Mouse (Mus musculus): ENCODE results near the gene Thbs1. TPM values are rescaled to one million over a fixed set of nuclear protein-coding genes. Genes with fewer than 3 reads are reported as not detected.

Gene Thbs1
- total and polyA plus RNA-seq, 2 experiments from 2014 or later: 3.0 to 12.2 TPM

- no peaks in the 10 kb centered on the region for H3K4me1 ChIP-seq (ENCODE audit: insufficient read depth, low read length)
- no peak overlapping the region for H3K4me2 ChIP-seq (ENCODE audit: low read depth, low read length, poor library complexity, severe bottlenecking)
- H3K27ac ChIP-seq (ENCODE audit: low read depth, low read length): no peak overlapping the region
- no peaks in the 10 kb centered on the region for H3K36me3 ChIP-seq (ENCODE audit: insufficient read depth, low read length)
- H3K9ac ChIP-seq (replicated peaks; ENCODE audit: low read length, poor library complexity, severe bottlenecking): no peak overlapping the region
- H3K9me3 ChIP-seq (ENCODE audit: low read length): no peaks in the 10 kb centered on the region
- 0 out of 2 replicates have a peak, but pooled peaks cover 4% of the 10 kb centered on the region for H3K27me3 ChIP-seq (ENCODE audit: insufficient read depth, low read length)
- no peak overlapping the region for H3K4me3 ChIP-seq (ENCODE audit: low read depth, low read length)
- WGBS: 93% methylated on average over 2 of the region's 2 CpGs
- ATAC-seq (ENCODE audit: low FRiP score): no peak
- TF ChIP-seq CTCF (IDR thresholded peaks at IDR 0.05): no peak
- DNase-seq (ENCODE audit: low spot score): no peak
Observed at GRCm38 (mm10) chr2:118085647-118086046, 26.0 kb upstream of the Thbs1 start.

DNA sequence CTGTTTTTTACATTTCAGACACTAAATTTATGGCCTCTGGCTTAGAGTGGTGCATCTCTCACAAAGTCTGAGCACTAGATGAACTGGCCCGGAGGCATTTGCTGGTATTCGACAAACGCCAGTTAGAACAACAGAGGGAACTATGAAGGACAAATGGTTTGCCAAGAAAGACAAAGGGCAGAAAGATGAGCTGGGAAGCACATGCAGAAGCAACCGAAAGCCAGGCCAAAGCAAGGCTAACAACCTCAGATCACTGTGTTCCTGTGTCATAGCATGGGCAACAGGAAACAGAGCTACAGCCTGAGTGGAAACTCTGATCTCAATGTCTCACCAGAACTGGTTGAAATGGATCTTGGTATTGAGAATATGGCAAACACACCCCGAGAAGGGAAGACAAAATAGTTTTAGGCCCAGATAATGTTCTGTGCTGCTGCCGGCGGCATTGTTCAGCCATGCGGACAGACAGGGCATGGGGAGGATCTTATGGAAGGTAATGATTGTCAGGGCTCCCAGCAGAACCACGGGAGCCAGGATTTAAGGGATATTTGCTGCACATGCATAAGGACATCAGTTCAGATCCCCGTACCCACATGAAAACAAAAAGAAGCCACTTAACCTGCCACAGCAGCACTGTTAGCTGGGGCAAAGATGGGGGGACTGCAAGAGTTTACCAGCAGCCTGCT, 24.5 kb upstream of the Thbs1 start:
- Histone ChIP-seq H3K9ac (replicated peaks; ENCODE audit: low read length, poor library complexity, severe bottlenecking) (no peak overlapping the region), H3K36me3 (ENCODE audit: insufficient read depth, low read length) (no peaks in the 10 kb centered on the region), H3K27ac (ENCODE audit: low read depth, low read length) (no peak overlapping the region), H3K4me2 (ENCODE audit: low read depth, low read length, poor library complexity, severe bottlenecking) (no peak overlapping the region), H3K4me3 (ENCODE audit: low read depth, low read length) (no peak overlapping the region), H3K9me3 (ENCODE audit: low read length) (no peaks in the 10 kb centered on the region), H3K4me1 (ENCODE audit: insufficient read depth, low read length) (no peaks in the 10 kb centered on the region), H3K27me3 (ENCODE audit: insufficient read depth, low read length) (0 out of 2 replicates have a peak, but pooled peaks cover 4% of the 10 kb centered on the region)
- DNase-seq (ENCODE audit: low spot score): no peak
- ATAC-seq (ENCODE audit: low FRiP score): no peak
- no peak for TF ChIP-seq CTCF (IDR thresholded peaks at IDR 0.05)
- 80% methylated on average over 10 of the region's 10 CpGs for WGBS

DNA sequence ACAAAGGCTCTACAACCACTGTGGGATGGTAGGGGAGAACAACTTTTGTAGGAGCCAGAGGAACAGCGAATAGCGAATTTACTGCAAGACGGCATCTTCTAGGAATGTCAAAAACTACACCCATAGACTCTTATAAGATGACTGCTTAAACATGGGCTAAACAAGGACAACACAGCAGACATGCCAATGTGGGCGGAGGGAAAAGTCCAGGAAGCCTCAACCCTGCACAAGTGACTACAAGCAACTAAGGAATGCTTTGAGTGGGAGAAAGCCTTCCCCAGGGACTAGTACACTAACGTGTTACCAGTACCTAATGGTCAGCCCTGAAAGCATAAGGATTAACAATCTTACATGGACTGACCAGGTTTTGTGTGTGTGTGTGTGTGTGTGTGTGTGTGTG, 20.4 kb upstream of the Thbs1 start:
- Histone ChIP-seq H3K9ac (replicated peaks; ENCODE audit: low read length, poor library complexity, severe bottlenecking) (no peak overlapping the region), H3K4me1 (ENCODE audit: insufficient read depth, low read length) (no peaks in the 10 kb centered on the region), H3K9me3 (ENCODE audit: low read length) (no peaks in the 10 kb centered on the region), H3K36me3 (ENCODE audit: insufficient read depth, low read length) (no peaks in the 10 kb centered on the region), H3K27ac (ENCODE audit: low read depth, low read length) (no peak overlapping the region), H3K4me3 (ENCODE audit: low read depth, low read length) (no peak overlapping the region), H3K27me3 (ENCODE audit: insufficient read depth, low read length) (0 out of 2 replicates have a peak, but pooled peaks cover 4% of the 10 kb centered on the region), H3K4me2 (ENCODE audit: low read depth, low read length, poor library complexity, severe bottlenecking) (no peak overlapping the region)
- ATAC-seq (ENCODE audit: low FRiP score): no peak
- WGBS: 93% methylated on average over 5 of the region's 5 CpGs
- DNase-seq (ENCODE audit: low spot score): no peak
- TF ChIP-seq CTCF (IDR thresholded peaks at IDR 0.05): no peak

DNA sequence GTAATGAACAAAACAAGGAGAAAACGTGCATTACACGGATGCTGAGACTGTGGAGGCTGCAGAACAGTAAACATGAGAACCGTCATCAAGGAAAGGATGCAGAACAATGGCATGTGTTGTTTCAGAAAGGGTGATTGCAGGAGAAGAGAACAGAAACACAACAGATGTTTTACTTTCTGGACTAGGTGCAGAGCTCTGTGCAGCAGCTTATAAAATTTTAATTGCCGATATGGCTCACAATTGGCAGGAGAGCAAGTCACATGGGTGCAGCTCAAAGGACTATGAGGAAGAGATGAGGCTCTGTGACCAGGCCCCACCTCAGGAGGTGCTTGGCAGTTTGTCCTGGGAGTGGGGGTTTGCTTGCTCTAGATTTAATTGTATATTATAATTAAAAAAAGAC, 12.6 kb upstream of the Thbs1 start:
- H3K27ac ChIP-seq (ENCODE audit: low read depth, low read length): no peak overlapping the region
- no peaks in the 10 kb centered on the region for H3K4me1 ChIP-seq (ENCODE audit: insufficient read depth, low read length)
- no peak overlapping the region for H3K4me3 ChIP-seq (ENCODE audit: low read depth, low read length)
- no peak overlapping the region for H3K9ac ChIP-seq (replicated peaks; ENCODE audit: low read length, poor library complexity, severe bottlenecking)
- no peak overlapping the region for H3K4me2 ChIP-seq (ENCODE audit: low read depth, low read length, poor library complexity, severe bottlenecking)
- ATAC-seq (ENCODE audit: low FRiP score): no peak
- no peak for DNase-seq (ENCODE audit: low spot score)
- H3K27me3 ChIP-seq (ENCODE audit: insufficient read depth, low read length): no peaks in the 10 kb centered on the region
- no peak for TF ChIP-seq CTCF (IDR thresholded peaks at IDR 0.05)
- WGBS: 76% methylated on average over 4 of the region's 4 CpGs
- no peaks in the 10 kb centered on the region for H3K36me3 ChIP-seq (ENCODE audit: insufficient read depth, low read length)
- H3K9me3 ChIP-seq (ENCODE audit: low read length): no peaks in the 10 kb centered on the region

GRCm38 (mm10) chr2:118102169-118102568, 9.5 kb upstream of the Thbs1 start:
- H3K27ac ChIP-seq (ENCODE audit: low read depth, low read length): no peak overlapping the region
- 42% methylated on average over 4 of the region's 4 CpGs for WGBS
- ATAC-seq (ENCODE audit: low FRiP score) (no peak), DNase-seq (ENCODE audit: low spot score) (no peak)
- no peaks in the 10 kb centered on the region for H3K4me1 ChIP-seq (ENCODE audit: insufficient read depth, low read length)
- no peak overlapping the region for H3K4me2 ChIP-seq (ENCODE audit: low read depth, low read length, poor library complexity, severe bottlenecking)
- no peaks in the 10 kb centered on the region for H3K36me3 ChIP-seq (ENCODE audit: insufficient read depth, low read length)
- no peaks in the 10 kb centered on the region for H3K9me3 ChIP-seq (ENCODE audit: low read length)
- H3K27me3 ChIP-seq (ENCODE audit: insufficient read depth, low read length): no peaks in the 10 kb centered on the region
- H3K4me3 ChIP-seq (ENCODE audit: low read depth, low read length): no peak overlapping the region
- TF ChIP-seq CTCF (IDR thresholded peaks at IDR 0.05): no peak
- no peak overlapping the region for H3K9ac ChIP-seq (replicated peaks; ENCODE audit: low read length, poor library complexity, severe bottlenecking)

DNA sequence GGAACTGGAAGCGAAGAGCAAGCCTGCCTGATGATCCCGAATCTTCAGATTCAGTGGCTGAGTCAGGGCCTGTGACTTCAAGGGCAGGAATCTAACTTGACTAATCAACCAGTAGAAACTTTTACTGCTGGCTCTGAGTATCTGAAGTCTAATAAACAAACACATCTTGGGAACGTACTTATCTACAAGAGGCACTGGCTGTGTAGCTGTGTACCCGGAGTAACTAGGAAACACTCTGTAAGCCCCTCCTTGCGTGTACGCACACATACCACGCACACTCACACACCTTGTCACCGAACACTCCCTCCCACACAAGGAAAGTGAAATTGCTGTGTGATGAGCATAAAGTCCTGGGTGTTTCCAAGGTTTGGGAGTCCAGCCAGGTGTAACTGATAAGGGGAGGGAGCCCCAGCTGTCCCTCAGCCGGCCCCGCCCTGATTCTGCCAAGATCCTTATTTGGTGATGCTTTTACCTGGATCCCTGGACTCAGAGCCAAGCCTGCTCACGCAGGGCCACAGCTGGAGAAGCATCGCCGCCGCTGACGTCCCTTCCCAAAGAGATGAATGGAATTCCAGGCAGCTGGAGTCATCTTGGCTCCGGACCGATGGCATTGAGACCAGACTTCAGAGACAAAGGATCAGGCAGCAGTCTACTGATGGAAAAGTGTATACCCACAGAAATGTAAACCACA, 1.3 kb upstream of the Thbs1 start:
- peak; percentile 54 for DNase-seq (ENCODE audit: low spot score)
- Histone ChIP-seq H3K9ac (replicated peaks; ENCODE audit: low read length, poor library complexity, severe bottlenecking) (0 out of 2 replicates have a peak overlapping the region, but pooled peaks have one; percentile 14), H3K4me2 (ENCODE audit: low read depth, low read length, poor library complexity, severe bottlenecking) (peak overlapping the region; percentile 96), H3K9me3 (ENCODE audit: low read length) (no peaks in the 10 kb centered on the region), H3K27me3 (ENCODE audit: insufficient read depth, low read length) (no peaks in the 10 kb centered on the region), H3K36me3 (ENCODE audit: insufficient read depth, low read length) (no peaks in the 10 kb centered on the region), H3K27ac (ENCODE audit: low read depth, low read length) (no peak overlapping the region), H3K4me3 (ENCODE audit: low read depth, low read length) (peak overlapping the region; percentile 52), H3K4me1 (ENCODE audit: insufficient read depth, low read length) (peaks cover 10% of the 10 kb centered on the region; the same call in 1 of the 2 replicates)
- no peak for TF ChIP-seq CTCF (IDR thresholded peaks at IDR 0.05)
- 33% methylated on average over 17 of the region's 17 CpGs for WGBS
- peak; percentile 29; the same call in 1 of the 2 replicates for ATAC-seq (ENCODE audit: low FRiP score)

Measured in midbrain, postnatal 0 days (tissue).